Mouse (Mus musculus): ENCODE results near the gene Tfdp1. TPM values are rescaled to one million over a fixed set of nuclear protein-coding genes. Genes with fewer than 3 reads are reported as not detected.

Tfdp1 gene
- 34.3 and 41.7 TPM in 2 replicates for polyA plus RNA-seq (2021; fragmentation: Nextera tagmentation)
- long read RNA-seq, experiment 1, transcript Tfdp1-201 (11 exons, 1,700 nt): minor isoform, 7 of 63 reads
- long read RNA-seq, experiment 1, transcript Tfdp1-203 (11 exons, 2,421 nt): minor isoform, 6 of 63 reads
- long read RNA-seq, experiment 1, transcript Tfdp1-204 (12 exons, 2,511 nt): major isoform, 30 of 63 reads
- long read RNA-seq, experiment 1, partial matches to known transcripts: 7 of 63 reads
- long read RNA-seq, experiment 1, other reads (novel, unspliced or antisense): 13 of 63 reads
- long read RNA-seq, experiment 2, transcript Tfdp1-201 (11 exons, 1,700 nt): minor isoform, 9 of 260 reads
- long read RNA-seq, experiment 2, transcript Tfdp1-204 (12 exons, 2,511 nt): major isoform, 93 of 260 reads
- long read RNA-seq, experiment 2, transcript Tfdp1-203 (11 exons, 2,421 nt): minor isoform, 12 of 260 reads
- long read RNA-seq, experiment 2, partial matches to known transcripts: 15 of 260 reads
- long read RNA-seq, experiment 2, other reads (novel, unspliced or antisense): 131 of 260 reads

DNA sequence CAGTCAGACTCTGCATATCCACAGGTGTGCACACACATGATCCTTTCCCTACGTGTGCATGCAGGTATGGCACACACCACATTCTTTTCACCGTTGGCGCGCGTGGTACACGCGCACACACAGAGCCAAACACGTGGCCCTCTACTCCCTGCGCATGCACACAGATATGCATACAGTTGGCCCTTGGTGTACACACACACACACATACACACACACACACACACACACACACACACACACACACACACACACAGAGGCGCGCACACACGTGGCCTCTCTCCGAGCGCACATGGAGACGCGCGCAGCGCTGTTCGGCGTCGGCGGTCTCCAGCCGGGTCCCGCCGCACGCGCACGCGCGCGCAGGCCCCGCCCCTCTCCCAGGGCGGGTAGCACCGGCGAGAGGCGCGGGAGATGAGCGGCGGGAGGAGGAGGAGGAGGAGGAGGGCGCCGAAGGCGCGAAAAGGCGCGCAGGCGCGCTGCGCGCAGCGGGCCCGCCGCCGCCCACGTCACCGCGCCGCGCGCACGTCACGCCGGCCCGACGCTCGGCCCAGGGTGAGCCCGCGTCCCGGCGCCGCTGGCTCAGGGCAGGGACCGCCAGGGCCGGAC, at the start of gene Tfdp1:
Gene Tfdp1, plus strand, starts transcription at position 497 of the 606 bp plus-strand sequence.

DNA sequence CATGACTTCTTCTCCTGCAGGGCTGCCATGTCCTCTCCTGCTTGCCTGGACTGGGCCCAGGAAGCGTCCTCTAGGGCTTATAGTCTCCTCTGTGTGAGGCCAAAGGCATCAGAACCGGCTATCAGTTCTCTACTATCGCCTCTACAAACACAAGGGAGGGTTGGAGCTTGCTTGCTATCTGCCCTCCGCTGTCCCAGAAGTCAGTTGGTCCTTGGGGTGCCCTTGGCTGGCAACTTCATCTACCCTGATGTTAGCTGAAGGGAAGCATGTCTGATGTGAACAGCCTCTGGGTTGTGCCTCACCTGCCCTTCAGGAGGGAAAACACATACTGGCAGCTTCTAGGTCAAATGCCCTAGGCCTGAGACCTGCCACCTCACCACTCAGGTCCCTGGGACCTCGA, 58.2 kb downstream of the Tfdp1 start, which contains the start of gene Atp4b:
Gene Atp4b, minus strand, starts transcription at position 101 of the 400 bp plus-strand sequence.

GRCm38 (mm10) chr8:13404666-13405131, 66.1 kb downstream of the Tfdp1 start, which contains the start of gene Grk1:
Gene Grk1 (plus strand): TSS chr8:13405081.

Other genes starting within 250 kb of the Tfdp1 start
- 15.1 and 16.8 TPM in 2 replicates for gene Pcid2, start 233.3 kb upstream of the Tfdp1 start, polyA plus RNA-seq (2021; fragmentation: Nextera tagmentation)
- gene Cul4a, start 233.1 kb upstream of the Tfdp1 start, polyA plus RNA-seq (2021; fragmentation: Nextera tagmentation): 35.6 and 37.3 TPM in 2 replicates
- 264 and 344 TPM in 2 replicates for gene Lamp1, start 179.6 kb upstream of the Tfdp1 start, polyA plus RNA-seq (2021; fragmentation: Nextera tagmentation)
- 3.8 and 5.3 TPM in 2 replicates for gene Grtp1, start 138.1 kb upstream of the Tfdp1 start, polyA plus RNA-seq (2021; fragmentation: Nextera tagmentation)
- not detected in 2 replicates for gene Adprhl1, start 84.6 kb upstream of the Tfdp1 start, polyA plus RNA-seq (2021; fragmentation: Nextera tagmentation)
- 20.3 and 22.2 TPM in 2 replicates for gene Dcun1d2, start 50.6 kb upstream of the Tfdp1 start, polyA plus RNA-seq (2021; fragmentation: Nextera tagmentation)
- gene Tmco3, start 50.6 kb upstream of the Tfdp1 start, polyA plus RNA-seq (2021; fragmentation: Nextera tagmentation): 26.9 and 27.5 TPM in 2 replicates
- gene Atp4b, start 58.1 kb downstream of the Tfdp1 start, polyA plus RNA-seq (2021; fragmentation: Nextera tagmentation): not detected in 2 replicates
- gene Grk1, start 66.3 kb downstream of the Tfdp1 start, polyA plus RNA-seq (2021; fragmentation: Nextera tagmentation): not detected in 2 replicates
- 6.6 and 8.3 TPM in 2 replicates for gene Tmem255b, start 96.4 kb downstream of the Tfdp1 start, polyA plus RNA-seq (2021; fragmentation: Nextera tagmentation)
- gene Gas6, start 155.7 kb downstream of the Tfdp1 start, polyA plus RNA-seq (2021; fragmentation: Nextera tagmentation): 42.9 and 67.0 TPM in 2 replicates
- not detected in 2 replicates for gene 1700029H14Rik, start 223.7 kb downstream of the Tfdp1 start, polyA plus RNA-seq (2021; fragmentation: Nextera tagmentation)

All from layer of hippocampus, adult 6 months (tissue).